ENCODE assay signal across 23 mouse cellular contexts in genomic region chr12:35027533-35027932, GRCm38 (mm10). TPM values are rescaled to one million over a fixed set of nuclear protein-coding genes. Genes with fewer than 3 reads are reported as not detected.
"Had no signal": no experiment of that assay in that cellular context is flagged by ENCODE, and none has a peak within 500 bp of the region (broad histone marks: within the 10 kb centered on the region; RNA-seq: fewer than 3 reads in every experiment).

No protein-coding gene starts in this region.

- DNase-seq: retina, postnatal 1 day; right cerebral cortex, adult 18-20 months; right cerebral cortex, postnatal 14 days; right cerebral cortex, postnatal 25 days; right cerebral cortex, postnatal 4 days; spleen, adult 18-20 months; thymus, adult 18-20 months; thymus, adult 2 months; thymus, postnatal 14 days; thymus, postnatal 25 days; thymus, postnatal 36 days; thymus, postnatal 4 days had no signal

- H3K36me3 ChIP-seq: neural tube, embryonic 13.5 days; neural tube, embryonic 15.5 days; stomach, embryonic 15.5 days had no signal

- H3K27ac ChIP-seq: neural tube, embryonic 13.5 days; neural tube, embryonic 15.5 days; stomach, embryonic 15.5 days; stomach, postnatal 0 days had no signal

- H3K4me2 ChIP-seq: neural tube, embryonic 13.5 days; neural tube, embryonic 15.5 days; stomach, embryonic 15.5 days had no signal

- H3K27me3 ChIP-seq: neural tube, embryonic 13.5 days; neural tube, embryonic 15.5 days; stomach, embryonic 15.5 days had no signal

- H3K9ac ChIP-seq: neural tube, embryonic 13.5 days; neural tube, embryonic 15.5 days; stomach, embryonic 15.5 days had no signal

- H3K9me3 ChIP-seq: neural tube, embryonic 13.5 days; neural tube, embryonic 15.5 days; stomach, embryonic 15.5 days had no signal

- H3K4me3 ChIP-seq: neural tube, embryonic 13.5 days; neural tube, embryonic 15.5 days; stomach, embryonic 15.5 days had no signal

- H3K4me1 ChIP-seq: neural tube, embryonic 13.5 days; neural tube, embryonic 15.5 days; stomach, embryonic 15.5 days had no signal

RNA-seq across cellular contexts. Expression of gene Prps1l1, which starts 43.0 kb away (rescaled TPM):
- polyA plus RNA-seq: neural tube, embryonic 13.5 days; neural tube, embryonic 14.5 days; neural tube, embryonic 15.5 days; small intestine, adult 2 months; spleen, adult 2 months; stomach, embryonic 14.5 days; stomach, embryonic 15.5 days; stomach, embryonic 16.5 days; stomach, postnatal 0 days; thymus, adult 2 months; thymus, postnatal 0 days; urinary bladder, adult 2 months had no signal
